Mouse (Mus musculus): ENCODE measurements around the gene Tlk1.

The Tlk1 gene

DNA sequence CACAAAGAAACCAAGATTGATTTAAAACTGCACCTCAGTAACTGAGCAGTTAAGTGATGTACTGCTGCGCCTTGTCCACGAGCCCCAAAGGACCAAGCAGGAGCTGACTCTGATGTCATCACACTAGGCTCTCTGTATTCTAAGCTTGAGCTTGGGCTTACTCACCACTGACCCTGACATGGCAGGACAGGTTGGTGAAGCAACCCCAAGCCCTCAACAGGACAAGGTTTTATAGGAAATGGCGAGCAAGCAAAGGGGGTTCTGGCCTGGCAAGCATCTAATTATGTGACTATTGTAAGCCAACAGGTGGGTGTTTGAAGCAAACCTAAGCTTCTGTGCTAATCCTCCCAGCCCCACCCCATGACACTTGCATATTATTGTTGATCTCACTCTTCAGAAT, 124.7 kb downstream of the Tlk1 start:
- in situ Hi-C loops (cut with MseI, MboI): loop anchor here (10.0 to 25.0 kb wide), 2 partner anchors 336 to 344 kb away; no protein-coding TSS in a partner anchor

GRCm38 (mm10) chr2:70695712-70696111, 129.8 kb downstream of the Tlk1 start:
- in situ Hi-C loops (cut with MseI, MboI): no loop called here

DNA sequence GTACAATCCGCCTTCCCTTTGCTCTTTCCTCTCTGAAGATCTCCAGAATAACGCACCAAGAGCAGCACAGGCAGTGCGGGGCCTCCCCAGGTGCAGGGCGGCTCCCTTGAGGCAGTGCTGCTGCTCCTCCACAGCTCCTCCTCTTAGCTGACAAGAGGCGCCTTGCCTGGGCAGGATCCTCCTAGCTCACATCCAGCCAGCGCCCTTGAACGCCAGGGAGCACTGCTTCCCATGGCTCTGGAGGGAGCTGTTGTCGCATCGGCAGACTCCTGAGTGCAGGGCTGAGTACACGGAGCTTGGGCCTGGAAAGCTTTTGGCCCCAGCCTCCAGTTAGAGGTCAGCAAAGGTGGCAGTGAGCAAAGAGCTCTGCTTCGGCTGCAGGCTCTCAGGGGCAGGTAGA, 135.3 kb downstream of the Tlk1 start:
- in situ Hi-C loops (cut with MseI, MboI): no loop called here

GRCm38 (mm10) chr2:70688454-70689078, 137.0 kb downstream of the Tlk1 start:
- in situ Hi-C loops (cut with MseI, MboI): no loop called here

DNA sequence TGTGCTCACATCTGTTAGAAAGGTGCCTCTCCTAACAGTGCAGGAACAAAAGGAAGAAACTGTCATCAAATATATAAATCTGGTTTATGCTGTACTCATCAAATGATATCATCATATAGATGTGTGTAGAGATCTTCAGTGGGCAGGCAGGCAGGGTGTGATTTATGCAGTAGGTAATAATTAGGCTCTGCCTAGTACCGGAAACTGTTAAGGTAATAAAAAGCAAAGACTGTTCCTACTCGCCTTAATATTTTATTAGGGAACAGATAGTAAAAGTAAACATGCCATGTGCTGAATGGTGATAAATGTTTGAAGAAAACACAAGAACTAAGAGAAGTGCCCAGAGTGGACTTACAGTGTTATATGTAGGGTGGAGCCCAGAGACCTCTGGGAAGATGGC, 143.2 kb downstream of the Tlk1 start:
- in situ Hi-C loops (cut with MseI, MboI): no loop called here

DNA sequence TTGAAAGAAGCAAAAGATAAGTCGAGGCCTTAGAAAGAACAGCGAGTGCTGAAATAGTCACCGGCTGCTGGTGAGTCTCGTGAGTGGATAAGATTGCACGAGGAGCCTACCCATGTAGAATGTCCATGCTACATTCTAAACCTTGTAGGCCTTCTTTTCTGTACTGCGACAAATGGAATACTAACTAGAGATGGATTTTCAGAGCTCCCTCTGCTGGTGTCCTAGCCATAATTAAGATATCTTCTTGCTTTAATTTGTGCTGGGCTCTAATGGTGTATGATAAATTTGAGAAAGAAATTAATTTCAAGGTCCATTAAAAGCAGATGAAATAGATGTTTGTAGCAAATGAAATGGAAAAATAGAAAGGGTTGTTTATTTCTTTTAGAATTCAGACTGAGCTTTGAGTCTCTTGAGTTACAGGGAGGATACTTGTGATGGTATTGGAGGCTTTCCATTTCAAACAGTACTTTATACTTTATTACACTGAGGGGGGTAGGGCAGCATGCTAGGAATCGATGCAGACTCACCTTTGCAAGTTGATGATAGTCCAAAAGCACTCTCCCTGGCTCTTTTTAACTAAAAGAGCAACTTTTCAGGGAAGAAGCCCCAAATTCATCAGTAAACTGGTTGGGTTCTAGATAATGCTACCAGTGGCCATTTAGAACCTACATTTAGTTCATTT, 151.9 kb downstream of the Tlk1 start:
- in situ Hi-C loops (cut with MseI, MboI): no loop called here

- in situ Hi-C loops (cut with MseI, MboI): no loop called here
Measured at GRCm38 (mm10) chr2:70672476-70672875, 153.1 kb downstream of the Tlk1 start.

GRCm38 (mm10) chr2:70669896-70670295, 155.6 kb downstream of the Tlk1 start:
- in situ Hi-C loops (cut with MseI, MboI): no loop called here

- in situ Hi-C loops (cut with MseI, MboI): no loop called here
Measured at GRCm38 (mm10) chr2:70669241-70669640, 156.3 kb downstream of the Tlk1 start.

DNA sequence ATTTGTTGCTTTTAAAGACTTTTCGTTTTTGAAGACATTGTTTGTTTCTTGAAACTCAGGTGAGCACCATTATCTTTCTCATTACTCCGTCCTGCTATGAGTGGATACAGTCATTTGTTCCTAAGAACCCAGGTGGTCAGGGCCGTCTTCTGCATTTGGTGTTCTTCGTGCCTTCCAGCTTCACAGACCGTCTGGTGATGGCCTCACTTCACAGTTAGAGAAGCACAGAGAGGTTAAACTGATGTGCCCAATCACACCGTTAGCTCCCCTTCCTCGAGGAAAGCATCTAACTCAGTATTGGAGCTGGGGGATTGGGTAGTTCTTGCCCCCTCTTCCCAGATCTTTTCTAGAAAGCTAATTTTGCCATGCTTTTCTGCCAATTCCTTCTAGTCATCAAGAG, 158.5 kb downstream of the Tlk1 start:
- in situ Hi-C loops (cut with MseI, MboI): no loop called here

DNA sequence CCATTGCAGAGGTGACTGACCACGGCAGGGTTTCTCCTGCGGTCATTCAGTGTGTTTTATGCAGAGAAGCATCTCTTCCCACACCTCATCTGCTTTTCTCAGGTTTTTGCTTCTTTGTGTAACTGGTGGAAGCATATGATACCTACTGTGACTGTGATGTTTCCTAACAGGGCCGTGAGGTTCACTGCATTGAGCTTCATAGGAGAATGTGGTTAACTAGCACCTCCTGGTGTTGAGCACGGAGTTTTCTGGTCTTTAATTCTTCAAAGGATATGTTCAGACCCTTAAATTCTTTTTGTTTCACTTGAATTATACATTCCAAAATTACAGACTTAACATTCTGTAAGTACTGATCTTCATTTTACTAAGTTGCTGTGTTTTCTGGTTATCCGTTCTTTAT, 161.8 kb downstream of the Tlk1 start:
- in situ Hi-C loops (cut with MseI, MboI): no loop called here

Measured in mouse trophoblast stem cell (cell line).